Mouse (Mus musculus) thymus, postnatal 4 days (tissue): ENCODE measurements around the gene Acsl3.

Source experiments
- DNase-seq: peaks from one replicate; pipeline ENCODE4 v3.0.0; 2021

The Acsl3 gene

DNA sequence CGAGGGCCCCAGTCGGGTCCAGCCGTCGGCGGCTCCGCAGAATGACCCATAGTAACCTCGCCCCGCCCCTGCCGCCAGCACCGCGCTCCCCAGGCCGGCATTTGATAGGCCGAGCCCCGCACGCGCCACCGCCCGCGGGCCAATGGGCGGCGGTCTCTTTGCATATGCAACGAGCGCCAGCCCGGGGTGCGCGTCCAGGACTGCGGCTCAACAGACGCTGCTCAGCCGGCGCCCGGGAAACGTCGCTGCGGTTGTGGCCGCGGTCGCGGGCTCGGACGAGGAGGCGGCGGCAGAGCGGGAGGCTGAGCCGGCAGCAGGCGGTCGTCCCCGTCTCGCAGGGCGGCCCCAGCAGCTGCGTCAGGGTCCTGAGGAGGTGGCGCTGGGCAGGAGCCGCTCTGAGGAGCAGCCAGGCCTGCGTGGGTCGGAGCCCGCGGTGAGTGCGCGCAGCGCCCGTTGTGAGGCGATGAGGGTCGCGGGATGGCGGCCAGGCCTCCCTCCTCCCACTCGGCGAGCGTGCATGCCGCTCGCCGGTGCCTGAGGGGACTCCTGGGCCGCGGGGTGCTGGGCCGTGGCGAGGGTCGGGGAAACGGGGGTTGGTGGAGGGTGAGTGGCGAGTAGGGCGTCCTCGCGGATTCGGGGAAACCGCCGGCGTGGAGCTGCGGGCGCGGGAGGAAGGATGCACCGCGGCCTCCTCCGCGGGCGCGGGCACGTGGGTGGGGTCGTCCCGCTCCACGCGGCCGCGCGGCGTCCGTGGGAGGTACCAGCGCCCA, at the start of gene Acsl3, which contains the start of gene Utp14b:
TSS of gene Acsl3 (plus strand) at position 155 of the 770 bp plus-strand sequence.
TSS of gene Utp14b (plus strand) at position 368 of the 770 bp plus-strand sequence.
- peak; percentile 96 for DNase-seq

DNA sequence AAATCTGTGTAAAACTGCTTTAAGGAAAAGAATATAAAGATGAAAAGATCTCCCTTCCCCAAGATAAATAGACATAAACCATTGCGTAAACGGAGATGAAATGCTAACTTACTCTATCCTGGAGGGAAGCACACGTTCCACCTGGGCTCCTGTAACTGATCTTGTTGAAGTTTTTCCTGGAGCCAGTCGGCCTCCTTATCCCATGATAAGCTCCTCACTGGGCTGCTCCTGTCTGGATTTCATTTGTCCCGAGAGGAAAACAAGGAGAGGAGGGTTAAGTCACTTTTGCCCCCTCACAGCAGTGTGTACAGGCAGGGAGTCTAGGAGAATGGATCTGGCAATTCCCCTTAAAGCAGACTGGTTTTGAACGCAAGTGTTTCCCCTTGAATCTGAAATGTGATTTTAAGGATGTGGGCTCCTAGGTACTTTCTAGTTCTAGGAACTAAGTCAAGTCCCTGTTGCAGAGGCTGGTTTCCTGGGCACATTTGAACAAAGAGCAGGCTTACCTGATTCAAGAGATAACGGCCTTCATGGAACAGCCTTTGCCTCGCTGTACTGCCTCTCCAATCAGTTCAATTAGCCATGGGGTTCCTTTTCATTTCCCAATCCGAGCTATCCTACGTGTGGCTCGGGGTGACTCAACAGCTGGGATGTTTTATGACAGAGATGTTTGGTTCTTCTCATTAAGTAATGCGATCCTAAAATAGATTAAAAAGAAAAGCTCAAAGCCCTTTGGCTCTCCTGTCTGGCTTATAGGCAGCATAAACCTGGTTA, 48.3 kb upstream of the Acsl3 start:
- no peak for DNase-seq

DNA sequence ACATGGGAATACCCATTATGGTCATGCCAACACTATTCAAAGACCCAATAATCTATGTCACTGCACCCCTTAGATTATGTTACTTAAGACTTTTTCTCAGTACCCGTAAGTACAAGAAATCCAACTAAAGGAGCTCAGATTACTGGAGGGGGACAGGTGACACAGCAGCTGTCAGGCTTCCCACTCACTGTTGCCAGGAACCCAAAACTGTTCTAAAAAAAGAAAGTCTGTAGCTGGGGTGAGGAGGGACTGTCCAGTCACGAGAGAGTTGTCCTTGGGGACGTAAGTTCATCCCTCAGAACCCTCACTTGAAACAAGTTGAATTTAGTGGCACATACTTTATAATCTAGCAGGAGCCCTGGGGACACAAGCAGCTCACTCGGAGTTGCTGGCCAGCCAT, 46.6 kb upstream of the Acsl3 start:
- no peak for DNase-seq

DNA sequence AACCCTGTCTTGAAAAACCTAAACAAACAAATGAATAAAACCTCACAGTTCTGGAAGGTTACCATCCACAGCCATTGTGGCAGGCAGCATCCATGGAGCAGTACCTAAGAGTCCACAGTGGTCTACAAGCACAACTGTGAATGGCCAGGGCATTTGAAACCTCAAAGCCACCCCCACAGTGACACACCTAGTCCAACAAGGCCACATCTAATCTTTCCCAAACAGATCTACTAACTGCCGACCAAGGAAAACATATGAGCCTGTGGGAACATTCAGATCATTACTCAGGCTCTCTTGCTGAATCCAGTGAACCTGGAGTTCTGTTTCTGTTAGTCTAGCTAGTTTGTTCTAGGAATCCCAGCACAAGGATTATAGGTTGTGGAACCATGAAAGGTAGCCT, 44.7 kb upstream of the Acsl3 start:
- DNase-seq = no peak

DNA sequence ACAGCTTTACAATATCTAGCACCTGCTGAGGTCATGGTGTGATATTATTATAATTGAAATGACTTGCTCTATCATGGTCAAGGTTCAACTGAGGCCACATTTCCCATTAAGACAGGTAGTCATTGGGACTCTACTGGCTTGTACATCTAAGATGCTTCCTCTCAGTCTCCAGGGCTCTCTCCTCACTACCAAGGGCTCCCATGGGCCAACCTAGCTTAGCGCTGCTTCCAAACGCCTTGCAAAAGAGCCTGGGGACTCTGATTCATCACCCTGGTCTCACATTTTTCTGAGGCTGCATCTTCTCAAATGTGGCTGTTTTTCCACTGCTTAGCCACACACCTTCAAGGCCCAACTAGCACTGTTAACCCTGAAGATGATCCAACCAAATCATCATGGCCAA, 33.3 kb upstream of the Acsl3 start:
- no peak for DNase-seq

DNA sequence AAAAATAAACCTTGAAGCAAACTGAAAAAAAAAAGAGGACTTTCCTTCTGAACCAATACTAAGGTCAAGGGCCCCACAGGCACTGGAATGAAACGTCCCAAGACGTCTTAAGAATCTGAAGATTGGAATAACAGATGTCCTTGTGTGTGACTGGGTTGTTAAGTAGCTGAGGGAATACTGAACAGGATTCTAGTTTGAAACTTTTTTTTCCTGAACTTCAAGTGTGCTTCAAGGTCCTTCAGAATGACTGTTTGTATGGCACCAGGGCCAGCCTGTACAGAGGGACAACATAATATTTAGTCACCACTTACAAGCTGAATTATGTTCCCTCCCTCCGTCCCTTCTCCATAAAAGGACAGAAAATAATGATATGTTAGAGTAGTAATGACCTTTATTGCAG, 23.1 kb upstream of the Acsl3 start:
- no peak for DNase-seq

DNA sequence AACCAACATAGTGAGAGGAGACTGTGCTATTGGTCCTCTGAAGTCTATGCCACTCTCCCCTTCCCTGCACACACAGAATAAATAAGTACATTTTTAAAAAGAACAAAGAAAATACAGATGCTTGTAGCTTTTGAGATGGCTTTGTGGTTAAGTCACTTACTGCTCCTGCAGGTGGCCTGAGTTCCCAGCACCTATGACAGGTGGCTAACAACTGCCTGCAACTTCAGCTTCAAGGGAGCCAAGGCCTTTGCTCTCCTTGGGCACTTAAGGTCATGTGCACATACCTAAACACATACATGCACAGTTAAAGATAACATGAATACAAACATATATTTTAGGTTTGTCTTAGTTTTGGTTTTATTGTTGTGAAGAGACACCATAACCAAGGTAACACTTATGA, 16.8 kb upstream of the Acsl3 start:
- DNase-seq = peak; percentile 23

DNA sequence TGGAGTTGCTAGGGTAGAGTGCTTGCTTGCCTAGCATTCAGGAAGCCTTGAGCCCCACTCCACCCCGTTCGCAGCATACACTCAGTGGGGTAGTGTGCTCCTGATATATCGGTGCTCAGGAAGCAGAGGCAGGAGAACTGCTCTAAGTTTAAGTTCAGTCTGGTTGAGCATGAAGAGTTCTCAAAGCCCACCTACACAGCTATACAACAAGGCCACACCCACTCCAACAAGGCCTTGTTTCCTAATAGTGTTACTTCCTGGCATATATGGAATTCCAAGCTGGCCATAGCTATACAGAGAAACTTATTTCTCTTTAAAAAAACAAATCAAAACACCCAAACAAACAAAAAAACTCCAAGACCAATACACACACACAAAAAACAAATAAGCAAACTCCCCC, 15.8 kb upstream of the Acsl3 start:
- DNase-seq = no peak

DNA sequence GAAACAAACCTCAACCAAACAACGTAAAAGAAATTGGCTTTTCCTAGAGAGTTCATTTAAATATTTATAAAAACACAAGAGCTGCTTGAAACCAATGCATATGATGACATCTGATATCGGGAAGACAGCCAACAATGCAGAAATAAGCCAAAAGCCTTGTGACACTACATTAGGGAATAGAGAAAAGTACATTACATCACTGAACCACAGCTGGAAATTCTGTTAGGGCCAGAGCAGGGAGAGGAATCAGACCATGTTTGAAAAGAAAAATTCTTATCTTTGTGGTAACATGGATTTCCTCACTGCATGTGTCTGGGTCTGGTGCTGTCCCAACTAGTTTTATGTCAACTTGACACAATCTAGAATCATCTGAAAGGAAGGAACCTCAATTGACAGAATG, 15.4 kb upstream of the Acsl3 start:
- no peak for DNase-seq

DNA sequence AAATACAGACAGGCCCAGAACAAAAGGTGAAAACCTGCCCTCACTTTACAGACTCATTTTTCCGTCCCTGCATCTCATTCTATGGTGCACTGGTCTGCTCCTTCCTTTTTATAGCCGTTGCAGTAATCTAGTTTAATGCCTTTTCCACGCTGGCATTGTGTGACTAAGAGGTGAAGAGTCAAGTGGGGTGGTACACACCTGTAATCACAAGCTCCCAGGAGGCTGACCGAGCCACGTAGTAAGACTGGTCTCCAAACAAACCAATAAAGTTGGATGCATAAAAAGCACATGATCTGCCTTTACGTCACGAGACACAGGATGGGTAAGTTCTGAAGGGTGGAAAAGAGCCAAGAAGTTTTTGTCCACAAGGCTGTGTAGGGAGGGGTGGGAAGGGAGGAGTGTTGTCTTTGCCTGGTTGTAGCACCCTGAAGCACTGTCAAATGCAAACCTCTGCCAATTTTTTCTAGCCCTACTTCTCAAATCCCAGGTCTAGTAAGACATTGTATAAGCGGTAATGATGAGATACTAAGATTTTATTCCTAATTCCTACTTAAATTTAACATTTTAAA, 10.2 kb upstream of the Acsl3 start:
- no peak for DNase-seq

DNA sequence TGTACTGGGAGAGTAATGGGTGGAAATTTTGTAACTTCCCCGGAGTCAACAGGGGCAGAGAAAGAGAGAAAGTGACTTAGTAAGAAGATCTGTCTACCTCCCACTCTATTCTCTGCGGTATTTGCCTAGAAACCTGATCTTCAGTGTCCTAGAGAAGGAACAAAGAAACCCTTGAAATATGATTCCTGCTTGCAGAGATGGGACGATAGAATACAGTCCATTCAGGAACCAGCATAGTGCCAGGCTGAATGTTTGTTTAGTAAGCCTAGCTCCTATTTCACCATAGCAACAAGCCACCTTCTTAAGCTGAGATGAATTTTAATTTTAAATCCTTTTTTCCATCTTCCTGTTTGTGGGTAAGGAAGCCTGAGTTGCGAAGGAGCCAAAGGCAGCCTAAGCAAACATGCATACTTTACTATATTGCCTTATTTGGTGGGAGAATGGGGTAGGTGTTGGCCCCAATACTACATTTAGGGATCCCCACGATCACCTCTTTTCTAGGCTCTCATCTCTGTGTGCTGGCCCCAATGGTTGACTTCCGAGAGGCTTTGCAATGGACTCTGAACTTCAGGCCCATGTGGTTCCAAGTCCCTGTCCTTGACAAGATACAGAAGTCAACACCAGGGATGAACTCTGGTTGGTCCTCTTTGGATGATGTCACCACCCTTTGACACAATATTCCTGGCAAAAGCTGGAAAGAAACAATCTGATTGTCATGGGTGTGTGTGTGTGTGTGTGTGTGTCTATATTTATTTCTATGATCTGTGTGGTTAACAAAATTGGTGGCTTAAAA, 8.2 kb upstream of the Acsl3 start:
- no peak for DNase-seq

DNA sequence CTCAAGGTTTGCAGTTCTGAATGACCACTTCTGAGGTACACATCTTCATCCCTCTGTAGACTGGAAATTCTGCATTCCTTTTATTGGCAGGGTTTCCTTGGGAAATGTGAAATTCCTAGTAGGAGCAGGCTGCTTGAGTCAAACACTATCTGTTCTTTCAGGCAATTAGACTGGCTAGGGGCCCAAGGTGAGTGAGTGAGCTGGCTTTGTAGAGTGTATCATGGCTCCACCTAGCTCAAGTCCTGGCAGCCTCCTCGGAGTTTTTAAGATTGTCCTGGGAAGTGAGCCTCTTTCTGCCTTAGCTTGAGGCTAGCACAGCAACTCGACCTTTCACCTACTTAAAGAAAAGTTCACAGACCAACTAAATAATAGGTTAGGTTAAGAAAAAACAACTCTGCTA, 1.2 kb upstream of the Acsl3 start:
- no peak for DNase-seq

DNA sequence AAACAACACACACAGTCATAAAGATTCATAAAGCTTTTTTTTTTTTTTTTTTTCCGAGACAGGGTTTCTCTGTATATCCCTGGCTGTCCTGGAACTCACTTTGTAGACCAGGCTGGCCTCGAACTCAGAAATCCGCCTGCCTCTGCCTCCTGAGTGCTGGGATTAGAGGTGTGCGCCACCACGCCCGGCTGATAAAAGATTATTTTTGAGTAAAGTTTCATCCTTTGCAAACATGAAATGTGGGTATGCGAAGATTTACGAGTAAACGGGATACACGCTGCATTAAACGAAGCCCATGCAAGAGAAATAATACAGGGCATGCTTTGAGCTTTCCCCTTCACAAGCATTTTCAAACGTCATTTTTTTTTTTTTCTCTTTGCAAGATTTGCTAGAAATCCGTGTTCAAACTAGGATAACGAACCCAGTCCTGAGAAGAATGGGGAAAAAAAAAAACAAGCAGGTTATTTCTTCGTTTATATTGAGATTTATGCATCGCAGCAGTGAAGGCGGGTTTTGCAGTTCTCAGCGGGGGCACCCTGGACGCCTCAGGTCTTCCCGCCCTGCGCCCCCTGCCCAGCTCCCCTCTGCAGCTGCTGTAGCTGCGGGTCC, 500 bp upstream of the Acsl3 start:
- DNase-seq = no peak

DNA sequence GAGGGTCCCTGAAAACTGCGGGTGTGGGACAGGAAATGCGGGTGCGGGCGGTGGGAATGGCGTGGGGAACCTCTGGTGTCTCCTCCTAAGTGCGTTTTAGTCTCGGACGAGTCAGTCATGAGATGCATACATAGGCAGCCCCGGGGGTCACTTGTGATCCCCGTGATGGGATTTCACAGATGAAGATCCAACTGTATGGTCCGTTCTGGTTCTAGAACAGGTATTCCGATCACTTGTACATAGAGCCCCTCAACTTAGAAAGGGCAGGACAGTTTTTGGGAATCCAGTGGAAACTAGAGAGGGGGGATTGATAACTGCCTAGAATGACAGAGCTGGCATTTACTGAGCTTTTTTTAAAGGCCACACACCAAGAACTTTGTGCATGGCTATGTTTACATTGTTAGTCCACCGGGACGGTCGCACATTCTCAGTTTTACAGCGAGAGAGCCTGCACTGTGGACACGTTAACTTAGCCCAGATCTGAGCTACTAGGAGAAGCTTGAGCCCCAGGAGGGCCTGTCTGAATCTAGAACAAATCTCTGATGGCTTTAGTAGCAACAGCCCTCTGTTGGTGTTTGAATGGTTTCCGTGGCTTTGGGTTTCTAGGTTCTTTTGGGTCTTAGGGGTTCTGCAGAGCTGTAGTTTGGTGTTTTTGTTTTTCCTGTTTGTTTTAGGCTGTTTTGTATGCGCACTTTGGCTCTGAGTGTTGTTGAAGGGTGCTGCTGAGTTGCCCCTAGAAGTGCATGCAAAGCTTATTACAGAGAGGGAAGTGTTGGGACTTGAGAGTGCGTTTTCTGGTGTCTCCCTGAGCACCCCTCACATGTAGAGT, 1.0 kb downstream of the Acsl3 start:
- peak; percentile 24 for DNase-seq

DNA sequence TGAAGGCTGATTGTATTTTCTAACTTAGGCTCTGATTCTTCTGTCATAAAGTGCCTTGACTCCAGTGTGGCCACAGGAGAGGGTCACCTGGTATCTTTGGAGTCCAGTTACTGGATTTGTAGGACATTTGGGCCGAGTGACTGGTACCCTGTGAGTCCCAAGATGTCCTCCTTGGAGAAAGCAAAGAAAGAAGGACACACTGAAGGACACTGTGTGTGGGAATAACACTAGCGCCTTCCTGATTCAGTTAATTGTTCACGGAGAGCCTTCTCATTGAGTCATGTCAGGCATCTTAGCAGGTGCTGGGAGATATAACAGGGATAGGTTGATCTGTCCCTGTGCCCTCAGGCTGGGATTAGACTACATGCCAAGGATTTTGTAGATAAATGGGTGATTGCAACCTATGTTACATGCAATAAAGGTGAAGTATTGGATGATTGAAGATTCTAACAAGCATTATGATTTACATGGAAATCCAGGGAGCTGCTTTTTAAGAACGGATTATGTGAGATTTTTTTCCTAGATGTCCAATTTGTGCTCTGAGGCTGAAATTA, 1.7 kb downstream of the Acsl3 start:
- DNase-seq = no peak

DNA sequence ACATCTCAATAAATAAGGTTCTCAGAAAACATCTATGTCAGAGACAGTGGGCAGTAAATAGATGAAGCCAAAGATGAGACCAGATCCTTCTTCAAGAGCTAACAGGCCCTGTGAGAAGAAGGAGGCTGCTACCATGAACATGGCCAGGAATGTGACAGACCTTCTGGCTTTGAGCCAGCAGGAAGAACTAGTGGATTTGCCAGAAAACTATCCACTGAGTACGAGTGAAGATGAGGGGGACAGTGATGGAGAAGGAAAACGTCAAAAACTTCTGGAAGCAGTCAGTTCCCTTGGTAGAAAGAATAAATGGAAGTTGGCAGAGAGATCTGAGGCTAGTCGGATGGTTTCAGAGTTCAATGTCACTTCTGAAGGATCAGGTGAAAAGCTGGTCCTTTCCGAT, 6.7 kb downstream of the Acsl3 start:
- DNase-seq = no peak

DNA sequence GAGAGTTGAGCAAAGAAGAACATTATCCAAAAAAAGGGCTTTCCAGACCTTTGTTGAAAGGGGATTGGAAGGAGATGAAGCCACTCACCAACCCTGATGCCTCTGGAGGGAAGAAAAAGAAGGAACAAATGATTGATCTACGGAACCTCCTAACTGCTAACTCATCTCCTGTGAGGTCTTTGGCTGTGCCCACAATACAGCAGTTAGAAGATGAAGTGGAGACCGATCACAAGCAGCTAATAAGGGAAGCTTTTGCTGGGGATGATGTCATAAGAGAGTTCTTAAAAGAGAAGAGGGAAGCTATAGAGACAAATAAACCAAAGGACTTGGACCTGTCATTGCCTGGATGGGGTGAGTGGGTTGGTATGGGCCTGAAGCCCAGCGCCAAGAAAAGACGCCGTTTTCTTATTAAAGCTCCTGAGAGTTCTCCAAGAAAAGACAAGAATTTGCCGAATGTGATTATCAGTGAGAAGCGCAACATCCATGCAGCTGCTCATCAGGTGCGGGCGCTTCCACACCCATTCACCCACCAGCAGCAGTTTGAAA, 8.4 kb downstream of the Acsl3 start:
- no peak for DNase-seq

DNA sequence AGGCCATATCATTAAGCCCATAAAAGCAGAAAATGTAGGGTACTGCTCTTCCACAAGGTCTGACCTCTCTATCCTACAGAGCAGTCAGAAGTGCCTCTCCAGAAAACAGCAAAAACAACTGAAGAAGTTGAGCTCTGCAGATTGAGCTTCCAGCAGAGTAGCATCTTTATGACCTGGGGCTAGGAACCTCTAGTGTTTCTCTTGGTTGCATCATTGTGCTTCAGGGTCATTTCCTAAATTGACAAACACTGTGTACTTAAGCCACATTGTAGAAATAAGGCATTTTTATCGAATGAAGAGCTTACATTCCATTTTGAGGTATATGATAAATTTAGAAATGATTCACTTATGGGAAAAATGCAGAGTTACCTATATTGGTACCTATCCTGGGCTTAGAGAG, 9.0 kb downstream of the Acsl3 start:
- no peak for DNase-seq

DNA sequence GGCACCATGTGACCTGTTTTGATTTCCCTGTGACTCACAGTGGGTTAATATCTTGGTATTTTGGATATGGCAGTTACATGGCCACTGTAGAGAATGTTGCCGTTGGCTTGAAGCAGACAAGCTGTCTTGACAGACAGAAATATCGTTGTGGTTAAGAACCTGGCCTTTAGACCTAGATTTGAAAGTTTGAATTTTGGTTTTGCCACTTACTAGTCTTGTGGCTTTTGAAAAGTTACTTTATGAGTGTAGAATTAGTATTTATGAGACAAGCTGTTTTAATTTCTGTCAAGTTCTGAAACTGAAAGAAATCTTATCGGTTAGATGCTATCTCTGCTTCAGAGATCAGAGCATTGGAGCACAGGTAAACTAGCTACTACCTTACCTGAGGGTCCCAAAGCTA, 24.7 kb downstream of the Acsl3 start:
- DNase-seq = no peak

DNA sequence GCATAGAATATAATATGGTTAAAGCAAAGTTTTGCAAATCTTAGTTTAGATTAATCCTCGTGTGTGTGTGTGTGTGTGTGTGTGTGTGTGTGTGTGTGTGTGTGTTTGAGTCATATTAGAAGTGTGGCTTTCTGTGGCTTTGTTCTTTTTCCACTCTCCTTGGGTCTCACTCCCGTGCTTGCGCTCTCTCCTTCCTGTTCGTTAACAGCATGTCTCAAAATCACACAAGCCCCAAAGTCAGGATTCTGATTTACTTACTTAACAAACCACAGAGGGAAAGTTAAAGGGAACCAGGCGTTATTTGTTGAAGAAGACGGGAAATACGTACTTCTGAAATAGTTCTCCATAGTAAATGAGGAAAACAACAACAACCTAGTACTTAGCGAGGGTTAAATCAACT, 26.5 kb downstream of the Acsl3 start:
- DNase-seq = no peak

DNA sequence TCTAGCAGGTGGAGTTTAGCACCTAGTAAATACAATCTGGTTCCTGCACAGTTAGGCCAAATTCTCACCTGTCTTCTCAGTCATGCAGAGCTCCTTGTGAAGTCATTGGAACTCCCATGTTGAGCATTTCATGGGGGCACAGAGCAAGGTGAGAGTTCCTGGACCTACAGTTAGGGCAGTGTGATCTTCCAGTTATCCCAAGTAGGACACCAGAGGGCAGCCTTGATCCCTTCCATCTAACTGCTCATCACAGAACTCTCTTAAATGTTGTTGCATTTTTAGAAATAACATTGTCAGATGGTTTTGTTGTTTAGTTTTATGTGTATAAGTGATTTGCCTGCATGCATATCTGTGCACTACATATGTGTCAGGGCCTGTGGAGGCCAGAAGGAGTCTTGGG, 29.2 kb downstream of the Acsl3 start:
- peak; percentile 39 for DNase-seq
